Mouse (Mus musculus) liver, embryonic 16.5 days (tissue): ENCODE data around the gene Ttbk2. TPM values are rescaled to one million over a fixed set of nuclear protein-coding genes. Genes with fewer than 3 reads are reported as not detected.

Experiments
- ATAC-seq: fragments of 200-750 bp; cut with Nextera tagmentation; 2 replicates; pipeline ENCODE4 v1.8.0; 2017; ENCODE audit warnings: low read depth, mild to moderate bottlenecking, moderate number of reproducible peaks, moderate library complexity
- H3K27ac ChIP-seq: fragments of 300-500 bp; sonication (generic); 2 replicates; pipeline ENCODE4 v1.5.1; 2014; ENCODE audit warnings: mild to moderate bottlenecking, low read length
- H3K27me3 ChIP-seq: fragments of 300-500 bp; sonication (generic); 2 replicates; pipeline ENCODE4 v1.6.1; 2014; ENCODE audit warnings: low read depth, low read length, mixed read lengths; ENCODE audit not compliant: control insufficient read depth, insufficient read depth
- H3K36me3 ChIP-seq: fragments of 300-500 bp; sonication (generic); 2 replicates; pipeline ENCODE4 v1.6.1; 2014; ENCODE audit warnings: mild to moderate bottlenecking; ENCODE audit not compliant: control insufficient read depth, insufficient read depth
- H3K4me1 ChIP-seq: fragments of 300-500 bp; sonication (generic); 2 replicates; pipeline ENCODE4 v1.6.1; 2014; ENCODE audit warnings: low read depth, low read length, mixed read lengths; ENCODE audit not compliant: control insufficient read depth
- H3K4me2 ChIP-seq: fragments of 300-500 bp; sonication (generic); 2 replicates; pipeline ENCODE4 v1.6.1; 2014; ENCODE audit warnings: low read depth, low read length, mixed read lengths
- H3K4me3 ChIP-seq: fragments of 300-500 bp; sonication (generic); 2 replicates; pipeline ENCODE4 v1.5.1; 2014; ENCODE audit warnings: low read depth, mild to moderate bottlenecking, low read length
- H3K9ac ChIP-seq: fragments of 300-500 bp; sonication (generic); 2 replicates; pipeline ENCODE4 v1.6.1; 2014; ENCODE audit warnings: low read depth, low read length
- H3K9me3 ChIP-seq: fragments of 300-500 bp; sonication (generic); replicated peaks from 2 replicates; pipeline ENCODE4 v1.6.1; 2016; ENCODE audit warnings: low read length; ENCODE audit not compliant: control insufficient read depth
- WGBS: fragments of 180-500 bp; shearing (Covaris S2); extraction: QIAGEN DNeasy Blood & Tissue Kit; methylation state at CpG from one replicate; pipeline ENCODE4 v1.1.7; 2014; ENCODE audit not compliant: insufficient replicate concordance; 5-methylcytosine and 5-hydroxymethylcytosine counted together
- polyA plus RNA-seq: library from polyadenylated mRNA; unstranded; fragments of >200 nt; fragmentation: Nextera tagmentation; extraction: Ambion mirVana; gene quantifications from 2 replicates; pipeline ENCODE4 v1.2.1, GENCODE M21; 2015

Gene Ttbk2
- polyA plus RNA-seq, 1 experiment from 2014 or later = 0.41 TPM

DNA sequence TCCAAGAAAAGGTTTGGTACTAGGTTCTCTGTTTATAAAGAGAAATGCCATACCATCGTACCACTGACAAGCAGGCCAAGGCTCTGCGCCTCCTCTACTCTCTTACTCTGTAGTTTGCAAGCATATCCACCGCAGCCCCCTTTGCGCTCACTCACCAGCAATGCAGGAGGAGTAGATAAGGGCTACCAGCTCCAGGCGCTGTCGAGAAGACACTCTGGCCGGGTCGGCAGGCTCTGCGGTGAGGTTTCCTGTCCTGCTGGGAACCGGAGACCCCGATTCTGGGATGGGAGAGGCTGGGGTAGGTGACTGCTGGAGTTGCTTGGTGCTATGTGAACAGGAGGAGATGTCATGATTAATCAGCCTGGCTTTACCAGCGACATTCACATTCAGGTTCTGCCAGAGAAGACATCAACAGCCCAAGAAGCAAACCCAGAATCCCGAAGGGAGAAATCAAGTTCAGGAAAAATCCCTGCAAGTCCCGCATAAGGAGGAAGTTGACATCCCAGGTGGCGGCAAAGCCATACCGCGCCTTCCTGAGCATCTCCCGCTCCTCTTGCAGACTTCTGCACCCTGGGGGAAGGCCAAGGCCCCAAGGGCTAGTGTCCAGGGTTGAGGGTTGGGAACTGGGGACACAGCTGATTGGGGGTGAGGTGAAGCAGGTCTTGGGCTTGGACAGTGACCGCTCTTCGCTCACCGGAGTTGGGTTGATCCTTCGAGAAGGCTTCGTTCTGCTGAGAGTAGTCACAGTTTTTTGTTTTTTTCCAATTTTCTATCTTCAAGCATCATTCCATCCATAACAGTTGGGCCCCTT is 120.4 kb downstream of the Ttbk2 start:
- Histone ChIP-seq H3K4me1 (peaks cover 29% of the 10 kb centered on the region), H3K27ac (peak overlapping the region; percentile 94; the same call in 1 of the 2 replicates), H3K27me3 (no peaks in the 10 kb centered on the region), H3K9ac (peak overlapping the region; percentile 92), H3K9me3 (no peaks in the 10 kb centered on the region), H3K4me3 (peak overlapping the region; percentile 85), H3K36me3 (peaks cover 33% of the 10 kb centered on the region), H3K4me2 (peak overlapping the region; percentile 86)
- ATAC-seq = no peak
- WGBS = 4% methylated on average over 23 of the region's 23 CpGs

GRCm38 (mm10) chr2:120724176-120724575 is 126.2 kb downstream of the Ttbk2 start:
- 63% methylated on average over 6 of the region's 6 CpGs for WGBS
- peaks cover 84% of the 10 kb centered on the region for H3K36me3 ChIP-seq
- no peak for ATAC-seq

DNA sequence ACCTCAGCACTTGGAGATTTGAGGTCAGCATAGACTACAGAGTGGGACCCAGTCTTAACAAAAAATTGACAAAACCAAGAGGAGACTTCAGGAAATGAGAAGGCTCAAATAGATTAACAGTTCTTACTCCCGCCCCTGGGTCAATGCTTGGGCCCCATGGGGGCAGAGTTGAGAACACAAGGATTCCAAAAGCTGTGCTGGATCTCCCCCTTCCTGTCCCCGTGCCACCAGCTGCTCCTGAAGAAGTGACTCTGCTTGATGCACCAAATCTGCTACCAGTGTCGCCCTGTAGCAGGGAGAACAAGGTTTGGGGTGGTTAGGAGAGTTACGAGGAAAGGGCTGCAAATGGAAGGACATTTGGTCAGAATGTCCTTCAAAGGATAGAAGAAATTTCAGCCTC is 126.8 kb downstream of the Ttbk2 start:
- no peak overlapping the region for H3K9ac ChIP-seq
- no peaks in the 10 kb centered on the region for H3K27me3 ChIP-seq
- no peak overlapping the region for H3K4me3 ChIP-seq
- 64% methylated on average over 4 of the region's 4 CpGs for WGBS
- no peak overlapping the region for H3K27ac ChIP-seq
- no peak overlapping the region for H3K4me2 ChIP-seq
- H3K36me3 ChIP-seq = peaks cover 88% of the 10 kb centered on the region
- H3K4me1 ChIP-seq = peaks cover 10% of the 10 kb centered on the region
- ATAC-seq = no peak
- H3K9me3 ChIP-seq = no peaks in the 10 kb centered on the region

More at GRCm38 (mm10) chr2:120724176-120724575, 126.2 kb downstream of the Ttbk2 start:
- Histone ChIP-seq H3K27me3 (no peaks in the 10 kb centered on the region), H3K4me1 (peaks cover 16% of the 10 kb centered on the region), H3K9ac (no peak overlapping the region), H3K4me2 (no peak overlapping the region), H3K9me3 (no peaks in the 10 kb centered on the region), H3K27ac (no peak overlapping the region), H3K4me3 (no peak overlapping the region)

DNA sequence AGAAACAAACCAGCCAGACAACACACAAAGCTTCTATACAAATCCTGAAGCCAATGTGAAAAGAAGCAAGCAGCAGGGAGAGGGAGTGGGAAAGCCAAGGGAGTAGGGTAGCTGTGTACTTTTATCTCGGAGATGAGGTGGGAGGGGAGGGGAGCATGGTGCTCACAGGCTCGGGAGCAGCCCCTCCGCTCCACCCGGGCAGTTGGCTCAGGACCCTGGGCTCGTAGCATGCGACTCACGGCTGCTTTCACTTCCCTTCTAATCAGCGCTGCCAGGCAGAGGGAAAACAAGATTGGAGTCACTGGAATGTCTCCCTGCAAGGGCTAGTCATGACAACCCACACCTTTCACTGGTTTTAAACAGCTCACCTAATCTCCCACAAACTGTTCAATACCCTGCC is 127.9 kb downstream of the Ttbk2 start:
- WGBS = 79% methylated on average over 8 of the region's 8 CpGs
- ATAC-seq = no peak
- no peak overlapping the region for H3K4me2 ChIP-seq

GRCm38 (mm10) chr2:120721911-120722310 is 128.5 kb downstream of the Ttbk2 start:
- ATAC-seq = no peak
- Histone ChIP-seq H3K4me3 (no peak overlapping the region), H3K9ac (no peak overlapping the region), H3K4me2 (no peak overlapping the region), H3K36me3 (peaks cover 89% of the 10 kb centered on the region), H3K27me3 (no peaks in the 10 kb centered on the region), H3K27ac (no peak overlapping the region), H3K4me1 (peaks cover 10% of the 10 kb centered on the region), H3K9me3 (no peaks in the 10 kb centered on the region)
- WGBS = 80% methylated on average over 2 of the region's 2 CpGs

More for the DNA sequence above, 127.9 kb downstream of the Ttbk2 start:
- Histone ChIP-seq H3K27ac (no peak overlapping the region), H3K9ac (no peak overlapping the region), H3K9me3 (no peaks in the 10 kb centered on the region), H3K36me3 (peaks cover 88% of the 10 kb centered on the region), H3K27me3 (no peaks in the 10 kb centered on the region), H3K4me3 (no peak overlapping the region), H3K4me1 (peaks cover 10% of the 10 kb centered on the region)

- Histone ChIP-seq H3K36me3 (peaks cover 83% of the 10 kb centered on the region), H3K9ac (no peak overlapping the region), H3K4me3 (no peak overlapping the region), H3K4me1 (peaks cover 10% of the 10 kb centered on the region), H3K27me3 (no peaks in the 10 kb centered on the region), H3K4me2 (no peak overlapping the region), H3K9me3 (no peaks in the 10 kb centered on the region), H3K27ac (no peak overlapping the region)
- ATAC-seq = no peak; the same call in 1 of the 2 replicates
- WGBS = 89% methylated on average over 6 of the region's 6 CpGs
These were observed 129.6 kb downstream of the Ttbk2 start for GRCm38 (mm10) chr2:120720821-120721220.

DNA sequence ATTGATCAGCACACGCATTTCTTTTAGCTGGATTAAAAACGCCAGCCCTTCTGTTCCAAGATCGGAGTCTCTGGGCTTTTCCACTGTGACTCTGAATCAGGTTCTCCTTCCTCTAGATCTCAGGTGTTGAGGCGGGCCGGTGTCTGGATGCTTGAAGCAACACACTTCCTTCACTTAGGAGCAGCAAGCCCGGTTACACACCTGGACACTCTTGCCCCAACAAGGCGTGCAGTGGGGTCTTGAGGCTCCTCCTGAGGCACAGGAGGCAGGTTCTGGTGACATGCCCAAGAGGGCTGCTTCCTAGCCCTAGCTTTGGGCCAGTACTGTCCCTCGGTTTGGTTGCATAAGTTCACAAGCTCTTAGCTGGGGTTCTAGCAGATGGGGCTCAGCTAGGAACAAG is 131.9 kb downstream of the Ttbk2 start:
- Histone ChIP-seq H3K27ac (no peak overlapping the region), H3K36me3 (peaks cover 71% of the 10 kb centered on the region), H3K27me3 (no peaks in the 10 kb centered on the region), H3K4me3 (no peak overlapping the region), H3K9me3 (no peaks in the 10 kb centered on the region), H3K4me2 (no peak overlapping the region), H3K9ac (no peak overlapping the region), H3K4me1 (peaks cover 2% of the 10 kb centered on the region; the same call in 1 of the 2 replicates)
- ATAC-seq = no peak
- 89% methylated on average over 8 of the region's 8 CpGs for WGBS

- peaks cover 32% of the 10 kb centered on the region for H3K36me3 ChIP-seq
- H3K9ac ChIP-seq = no peak overlapping the region
- H3K9me3 ChIP-seq = no peaks in the 10 kb centered on the region
- peaks cover 2% of the 10 kb centered on the region for H3K4me1 ChIP-seq
- H3K4me2 ChIP-seq = no peak overlapping the region
- no peak for ATAC-seq
- no peak overlapping the region for H3K27ac ChIP-seq
- H3K4me3 ChIP-seq = no peak overlapping the region
- H3K27me3 ChIP-seq = no peaks in the 10 kb centered on the region
- WGBS = 85% methylated on average over 3 of the region's 3 CpGs
These were observed 137.0 kb downstream of the Ttbk2 start for GRCm38 (mm10) chr2:120713441-120713840.

DNA sequence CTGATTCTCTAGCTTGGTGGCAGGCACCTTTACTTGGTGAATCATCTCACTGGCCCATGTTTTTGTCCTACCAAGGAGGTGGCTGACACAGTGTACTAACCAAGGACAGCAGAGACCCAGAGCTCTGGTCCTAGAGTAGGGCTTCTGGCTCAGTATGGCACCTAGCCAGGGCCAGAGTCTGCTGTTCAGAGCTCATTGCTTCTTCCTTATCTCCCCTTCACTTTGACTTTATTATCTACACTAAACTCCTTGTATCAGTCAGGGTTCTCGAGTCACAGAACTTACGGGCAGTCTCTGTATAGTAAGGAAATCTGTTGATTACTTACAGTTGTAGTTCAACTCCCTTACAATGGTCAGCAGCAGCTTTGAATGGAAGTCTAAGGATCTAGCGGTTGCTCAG is 139.5 kb downstream of the Ttbk2 start:
- peaks cover 15% of the 10 kb centered on the region for H3K36me3 ChIP-seq
- H3K9ac ChIP-seq = no peak overlapping the region
- H3K4me3 ChIP-seq = no peak overlapping the region
- no peaks in the 10 kb centered on the region for H3K27me3 ChIP-seq
- 0 out of 2 replicates have a peak, but pooled peaks have one; percentile 32 for ATAC-seq
- H3K4me1 ChIP-seq = peaks cover 2% of the 10 kb centered on the region
- no peaks in the 10 kb centered on the region for H3K9me3 ChIP-seq
- 43% methylated on average over 3 of the region's 3 CpGs for WGBS
- H3K4me2 ChIP-seq = no peak overlapping the region
- no peak overlapping the region for H3K27ac ChIP-seq
